Mouse (Mus musculus) embryonic facial prominence, embryonic 10.5 days (tissue): Measurements from ENCODE around the gene Btbd9. TPM values are rescaled to one million over a fixed set of nuclear protein-coding genes. Genes with fewer than 3 reads are reported as not detected.

Experiments
- DNase-seq: peaks from one replicate; pipeline ENCODE4 v3.0.0-alpha.2; 2017; ENCODE audit warnings: low spot score
- H3K27ac ChIP-seq: fragments of 300-500 bp; sonication (generic); replicated peaks from 2 replicates; pipeline ENCODE4 v1.5.1; 2016; ENCODE audit warnings: mild to moderate bottlenecking
- H3K27me3 ChIP-seq: fragments of 300-500 bp; sonication (generic); replicated peaks from 2 replicates; pipeline ENCODE4 v1.6.1; 2016; ENCODE audit warnings: low read depth, mild to moderate bottlenecking; ENCODE audit not compliant: poor library complexity, severe bottlenecking
- H3K36me3 ChIP-seq: fragments of 300-500 bp; sonication (generic); replicated peaks from 2 replicates; pipeline ENCODE4 v1.6.1; 2016; ENCODE audit warnings: mild to moderate bottlenecking, moderate library complexity
- H3K4me1 ChIP-seq: fragments of 300-500 bp; sonication (generic); 2 replicates; pipeline ENCODE4 v1.6.1; 2016
- H3K4me3 ChIP-seq: fragments of 300-500 bp; sonication (generic); 2 replicates; pipeline ENCODE4 v1.5.1; 2016; ENCODE audit warnings: mild to moderate bottlenecking, moderate library complexity
- H3K9me3 ChIP-seq: fragments of 300-500 bp; sonication (generic); 2 replicates; pipeline ENCODE4 v1.6.1; 2016; ENCODE audit warnings: mild to moderate bottlenecking
- WGBS: fragments of 180-500 bp; shearing (Covaris S2); methylation state at CpG from one replicate; pipeline ENCODE4 v1.1.7; 2016; 5-methylcytosine and 5-hydroxymethylcytosine counted together
- polyA plus RNA-seq: library from polyadenylated mRNA; unstranded; fragments of >200 nt; fragmentation: Nextera tagmentation; extraction: Ambion mirVana; gene quantifications from 2 replicates; pipeline ENCODE4 v1.2.1, GENCODE M21; 2016

Btbd9 gene
- polyA plus RNA-seq, 1 experiment from 2014 or later: 58.1 TPM

GRCm38 (mm10) chr17:30610739-30611138, 34.5 kb upstream of the Btbd9 start:
- H3K4me3 ChIP-seq: peak overlapping the region; percentile 71; the same call in 1 of the 2 replicates
- H3K9me3 ChIP-seq: no peaks in the 10 kb centered on the region
- WGBS: 70% methylated on average over 1 of the region's 1 CpGs
- DNase-seq: peak; percentile 4
- peaks cover 30% of the 10 kb centered on the region for H3K4me1 ChIP-seq
- no peaks in the 10 kb centered on the region for H3K27me3 ChIP-seq
- no peak overlapping the region for H3K27ac ChIP-seq
- H3K36me3 ChIP-seq: peaks cover 15% of the 10 kb centered on the region; the same call in 1 of the 2 replicates

GRCm38 (mm10) chr17:30609980-30610307, 33.7 kb upstream of the Btbd9 start:
- WGBS: 95% methylated on average over 5 of the region's 5 CpGs
- peaks cover 15% of the 10 kb centered on the region; the same call in 1 of the 2 replicates for H3K36me3 ChIP-seq
- no peak for DNase-seq
- peaks cover 36% of the 10 kb centered on the region for H3K4me1 ChIP-seq
- no peaks in the 10 kb centered on the region for H3K27me3 ChIP-seq
- H3K27ac ChIP-seq: no peak overlapping the region
- no peaks in the 10 kb centered on the region for H3K9me3 ChIP-seq
- H3K4me3 ChIP-seq: no peak overlapping the region

- WGBS: 93% methylated on average over 16 of the region's 16 CpGs
- H3K9me3 ChIP-seq: no peaks in the 10 kb centered on the region
- peaks cover 15% of the 10 kb centered on the region; the same call in 1 of the 2 replicates for H3K36me3 ChIP-seq
- H3K4me3 ChIP-seq: no peak overlapping the region
- H3K4me1 ChIP-seq: peaks cover 38% of the 10 kb centered on the region
- no peaks in the 10 kb centered on the region for H3K27me3 ChIP-seq
- no peak for DNase-seq
- H3K27ac ChIP-seq: no peak overlapping the region
Measured at GRCm38 (mm10) chr17:30609305-30609979, 33.2 kb upstream of the Btbd9 start.

- Histone ChIP-seq H3K9me3 (no peaks in the 10 kb centered on the region), H3K4me3 (no peak overlapping the region), H3K27me3 (no peaks in the 10 kb centered on the region), H3K27ac (peak overlapping the region; percentile 45; the same call in 1 of the 2 replicates), H3K36me3 (peaks cover 27% of the 10 kb centered on the region), H3K4me1 (peaks cover 38% of the 10 kb centered on the region)
- DNase-seq: no peak
- 70% methylated on average over 8 of the region's 8 CpGs for WGBS
Measured at GRCm38 (mm10) chr17:30607909-30608495, 31.7 kb upstream of the Btbd9 start.

- Histone ChIP-seq H3K27ac (peak overlapping the region; percentile 44), H3K4me3 (no peak overlapping the region)
Measured at GRCm38 (mm10) chr17:30607330-30607729, 31.0 kb upstream of the Btbd9 start.

GRCm38 (mm10) chr17:30606634-30607081, 30.4 kb upstream of the Btbd9 start:
- WGBS: 93% methylated on average over 8 of the region's 8 CpGs
- peaks cover 35% of the 10 kb centered on the region for H3K4me1 ChIP-seq
- no peak for DNase-seq
- H3K36me3 ChIP-seq: peaks cover 41% of the 10 kb centered on the region
- no peaks in the 10 kb centered on the region for H3K27me3 ChIP-seq
- no peak overlapping the region for H3K4me3 ChIP-seq
- no peaks in the 10 kb centered on the region for H3K9me3 ChIP-seq
- H3K27ac ChIP-seq: no peak overlapping the region

More at GRCm38 (mm10) chr17:30607330-30607729, 31.0 kb upstream of the Btbd9 start:
- no peak for DNase-seq
- Histone ChIP-seq H3K9me3 (no peaks in the 10 kb centered on the region), H3K36me3 (peaks cover 34% of the 10 kb centered on the region), H3K27me3 (no peaks in the 10 kb centered on the region), H3K4me1 (peaks cover 38% of the 10 kb centered on the region)
- 91% methylated on average over 7 of the region's 7 CpGs for WGBS

GRCm38 (mm10) chr17:30606206-30606605, 29.9 kb upstream of the Btbd9 start:
- Histone ChIP-seq H3K36me3 (peaks cover 45% of the 10 kb centered on the region), H3K4me1 (peaks cover 31% of the 10 kb centered on the region), H3K4me3 (no peak overlapping the region), H3K27ac (no peak overlapping the region), H3K9me3 (no peaks in the 10 kb centered on the region), H3K27me3 (no peaks in the 10 kb centered on the region)
- WGBS: 91% methylated on average over 11 of the region's 11 CpGs
- no peak for DNase-seq

GRCm38 (mm10) chr17:30605001-30605400, 28.7 kb upstream of the Btbd9 start:
- H3K27ac ChIP-seq: no peak overlapping the region
- no peaks in the 10 kb centered on the region for H3K9me3 ChIP-seq
- H3K4me1 ChIP-seq: peaks cover 24% of the 10 kb centered on the region
- DNase-seq: no peak
- no peak overlapping the region for H3K4me3 ChIP-seq
- peaks cover 56% of the 10 kb centered on the region for H3K36me3 ChIP-seq
- H3K27me3 ChIP-seq: no peaks in the 10 kb centered on the region
- WGBS: 87% methylated on average over 5 of the region's 5 CpGs

- no peak overlapping the region for H3K4me3 ChIP-seq
- WGBS: 90% methylated on average over 6 of the region's 6 CpGs
- H3K36me3 ChIP-seq: peaks cover 58% of the 10 kb centered on the region
- no peak overlapping the region for H3K27ac ChIP-seq
- no peak for DNase-seq
- H3K4me1 ChIP-seq: peaks cover 24% of the 10 kb centered on the region
- no peaks in the 10 kb centered on the region for H3K9me3 ChIP-seq
- H3K27me3 ChIP-seq: no peaks in the 10 kb centered on the region
Measured at GRCm38 (mm10) chr17:30604296-30604695, 28.0 kb upstream of the Btbd9 start.

GRCm38 (mm10) chr17:30602175-30602574, 25.9 kb upstream of the Btbd9 start:
- Histone ChIP-seq H3K36me3 (peaks cover 75% of the 10 kb centered on the region), H3K9me3 (0 out of 2 replicates have a peak, but pooled peaks cover 2% of the 10 kb centered on the region), H3K27ac (no peak overlapping the region), H3K4me1 (peaks cover 12% of the 10 kb centered on the region), H3K4me3 (no peak overlapping the region), H3K27me3 (no peaks in the 10 kb centered on the region)
- WGBS: 94% methylated on average over 14 of the region's 14 CpGs
- no peak for DNase-seq

- no peak overlapping the region for H3K27ac ChIP-seq
- 80% methylated on average over 5 of the region's 5 CpGs for WGBS
- no peak overlapping the region for H3K4me3 ChIP-seq
- no peak for DNase-seq
- H3K4me1 ChIP-seq: peaks cover 13% of the 10 kb centered on the region
- H3K9me3 ChIP-seq: 0 out of 2 replicates have a peak, but pooled peaks cover 6% of the 10 kb centered on the region
- H3K36me3 ChIP-seq: peaks cover 92% of the 10 kb centered on the region
- H3K27me3 ChIP-seq: no peaks in the 10 kb centered on the region
Measured at GRCm38 (mm10) chr17:30598300-30598699, 22.0 kb upstream of the Btbd9 start.

GRCm38 (mm10) chr17:30597786-30598185, 21.5 kb upstream of the Btbd9 start:
- Histone ChIP-seq H3K4me1 (peaks cover 13% of the 10 kb centered on the region), H3K27me3 (no peaks in the 10 kb centered on the region), H3K36me3 (peaks cover 91% of the 10 kb centered on the region), H3K4me3 (no peak overlapping the region), H3K9me3 (0 out of 2 replicates have a peak, but pooled peaks cover 6% of the 10 kb centered on the region), H3K27ac (no peak overlapping the region)
- 96% methylated on average over 9 of the region's 9 CpGs for WGBS
- no peak for DNase-seq

- Histone ChIP-seq H3K27me3 (no peaks in the 10 kb centered on the region), H3K27ac (0 out of 2 replicates have a peak overlapping the region, but pooled peaks have one; percentile 42), H3K4me3 (no peak overlapping the region), H3K4me1 (peaks cover 13% of the 10 kb centered on the region), H3K9me3 (0 out of 2 replicates have a peak, but pooled peaks cover 6% of the 10 kb centered on the region), H3K36me3 (peaks cover 78% of the 10 kb centered on the region)
- 31% methylated on average over 6 of the region's 6 CpGs for WGBS
- peak; percentile 56 for DNase-seq
Measured at GRCm38 (mm10) chr17:30594846-30595245, 18.6 kb upstream of the Btbd9 start.
